Mouse (Mus musculus): ENCODE measurements around the gene Tjp3.
"Not testable (repeated sequence)": the region's sequence is repeated elsewhere in the genome, so short reads cannot be mapped to it uniquely, and the experiment has no call there.

Gene Tjp3

GRCm38 (mm10) chr10:81233226-81233585 is 58.2 kb downstream of the Tjp3 start:
- DNase-seq (ENCODE audit: low read depth, low spot score) = no peak

GRCm38 (mm10) chr10:81232580-81233225 is 58.7 kb downstream of the Tjp3 start, which contains the start of gene Zfr2:
Zfr2 (plus strand) TSS chr10:81233155.
- DNase-seq (ENCODE audit: low read depth, low spot score) = peak; percentile 63

- no peak for DNase-seq (ENCODE audit: low read depth, low spot score)
Observed at GRCm38 (mm10) chr10:81231436-81231835, 59.9 kb downstream of the Tjp3 start.

GRCm38 (mm10) chr10:81230438-81231332 is 60.7 kb downstream of the Tjp3 start, which contains the start of gene Atcay:
Atcay (minus strand) TSS chr10:81230833.
- DNase-seq (ENCODE audit: low read depth, low spot score) = peak; percentile 84

GRCm38 (mm10) chr10:81229735-81230437 is 61.5 kb downstream of the Tjp3 start:
- no peak for DNase-seq (ENCODE audit: low read depth, low spot score)

- DNase-seq (ENCODE audit: low read depth, low spot score) = not testable (repeated sequence)
Observed at GRCm38 (mm10) chr10:81223731-81224130, 67.7 kb downstream of the Tjp3 start.
